Mouse (Mus musculus) C2C12 (cell line): Measurements from ENCODE around the gene Raly. TPM values are rescaled to one million over a fixed set of nuclear protein-coding genes. Genes with fewer than 3 reads are reported as not detected.
"Not testable (repeated sequence)": the region's sequence is repeated elsewhere in the genome, so short reads cannot be mapped to it uniquely, and the experiment has no call there.

ENCODE experiments used
- H3K27me3 ChIP-seq: one replicate; pipeline ENCODE4 v1.6.1; 2011; ENCODE audit not compliant: control insufficient read depth, insufficient read depth, insufficient read length
- H3K36me3 ChIP-seq: one replicate; pipeline ENCODE4 v1.6.1; 2011; ENCODE audit not compliant: control insufficient read depth, insufficient read depth
- H3K4me3 ChIP-seq: one replicate; pipeline ENCODE4 v1.5.1; 2011; ENCODE audit warnings: mild to moderate bottlenecking, control low read depth; ENCODE audit not compliant: poor library complexity, insufficient read depth, severe bottlenecking
- H3K79me2 ChIP-seq: one replicate; pipeline ENCODE4 v1.6.1; 2011; ENCODE audit not compliant: control insufficient read depth, insufficient read depth
- H3K79me3 ChIP-seq: one replicate; pipeline ENCODE4 v1.6.1; 2011; ENCODE audit warnings: low read depth, control low read depth
- H3ac ChIP-seq: one replicate; pipeline ENCODE3; 2011; ENCODE audit warnings: low read depth; ENCODE audit not compliant: control insufficient read depth, insufficient read length
- CEBPB ChIP-seq: IDR thresholded peaks from one replicate; pipeline ENCODE4 v1.6.1; 2011; ENCODE audit warnings: low read depth, mild to moderate bottlenecking, control low read depth, moderate library complexity
- CTCF ChIP-seq: IDR thresholded peaks from one replicate; pipeline ENCODE4 v1.5.1; 2011; ENCODE audit not compliant: control insufficient read depth, insufficient read depth, insufficient read length
- FOSL1 ChIP-seq: IDR thresholded peaks from one replicate; pipeline ENCODE4 v1.8.0; 2011; ENCODE audit warnings: mild to moderate bottlenecking, low read length; ENCODE audit not compliant: poor library complexity, insufficient read depth, severe bottlenecking
- MAX ChIP-seq: IDR thresholded peaks from one replicate; pipeline ENCODE4 v1.6.1; 2011; ENCODE audit warnings: mild to moderate bottlenecking, control low read depth
- MYOD1 ChIP-seq: IDR thresholded peaks from one replicate; pipeline ENCODE4 v1.6.1; 2011; ENCODE audit warnings: low read depth; ENCODE audit not compliant: control insufficient read depth, insufficient read length
- MYOG ChIP-seq: IDR thresholded peaks from one replicate; pipeline ENCODE4 v1.6.1; 2011; ENCODE audit not compliant: control insufficient read depth, insufficient read length; ENCODE audit errors: extremely low read depth
- USF1 ChIP-seq: IDR thresholded peaks from one replicate; pipeline ENCODE4 v1.6.1; 2011; ENCODE audit warnings: low read depth, mild to moderate bottlenecking, control low read depth, moderate library complexity
- polyA plus RNA-seq: library from polyadenylated mRNA; unstranded; fragments of >200 nt; fragmentation: generic; extraction: Trizol; gene quantifications from one replicate; pipeline ENCODE4 v1.2.1, GENCODE M21; 2012; ENCODE audit warnings: missing spikeins

Raly gene
- polyA plus RNA-seq, 1 experiment, result 358 TPM

GRCm38 (mm10) chr2:154893045-154893385, 102.1 kb downstream of the Raly start:
- Histone ChIP-seq H3K79me3 (peaks cover 45% of the 10 kb centered on the region), H3K4me3 (no peak overlapping the region), H3ac (peak overlapping the region; percentile 46), H3K79me2 (peaks cover 47% of the 10 kb centered on the region), H3K27me3 (no peaks in the 10 kb centered on the region), H3K36me3 (peaks cover 26% of the 10 kb centered on the region)
- TF ChIP-seq CEBPB, result no peak
- TF ChIP-seq MYOG, result no peak
- TF ChIP-seq MYOD1, result no peak
- TF ChIP-seq FOSL1, result no peak
- TF ChIP-seq CTCF, result no peak
- TF ChIP-seq MAX, result no peak
- no peak for TF ChIP-seq USF1

GRCm38 (mm10) chr2:154893548-154893947, 102.7 kb downstream of the Raly start:
- H3K79me2 ChIP-seq, result peaks cover 42% of the 10 kb centered on the region
- no peak overlapping the region for H3K4me3 ChIP-seq
- TF ChIP-seq CEBPB (no peak), MAX (no peak), USF1 (no peak), MYOD1 (no peak), FOSL1 (no peak)
- peaks cover 40% of the 10 kb centered on the region for H3K79me3 ChIP-seq
- no peak overlapping the region for H3ac ChIP-seq
- no peaks in the 10 kb centered on the region for H3K27me3 ChIP-seq
- peaks cover 21% of the 10 kb centered on the region for H3K36me3 ChIP-seq

- H3K79me3 ChIP-seq, H3K79me2 ChIP-seq, H3K27me3 ChIP-seq, H3ac ChIP-seq, H3K36me3 ChIP-seq, H3K4me3 ChIP-seq: not testable (repeated sequence)
Observed at GRCm38 (mm10) chr2:154899004-154899403, 108.1 kb downstream of the Raly start.

- not testable (repeated sequence) for H3ac ChIP-seq, H3K4me3 ChIP-seq, H3K36me3 ChIP-seq, H3K79me2 ChIP-seq, H3K27me3 ChIP-seq, H3K79me3 ChIP-seq
Observed at GRCm38 (mm10) chr2:154899412-154899811, 108.5 kb downstream of the Raly start.

GRCm38 (mm10) chr2:154902111-154902510, 111.2 kb downstream of the Raly start:
- no peak overlapping the region for H3ac ChIP-seq
- H3K36me3 ChIP-seq, result no peaks in the 10 kb centered on the region
- no peaks in the 10 kb centered on the region for H3K79me3 ChIP-seq
- no peaks in the 10 kb centered on the region for H3K27me3 ChIP-seq
- H3K4me3 ChIP-seq, result no peak overlapping the region
- no peaks in the 10 kb centered on the region for H3K79me2 ChIP-seq
- TF ChIP-seq CEBPB (peak; percentile 93), USF1 (no peak)

GRCm38 (mm10) chr2:154905796-154906195, 114.9 kb downstream of the Raly start:
- Histone ChIP-seq H3K79me2 (no peaks in the 10 kb centered on the region), H3K4me3 (no peak overlapping the region), H3ac (no peak overlapping the region), H3K27me3 (no peaks in the 10 kb centered on the region), H3K36me3 (no peaks in the 10 kb centered on the region), H3K79me3 (no peaks in the 10 kb centered on the region)
- TF ChIP-seq FOSL1 (no peak), MYOG (no peak), MAX (no peak), MYOD1 (no peak), CEBPB (no peak), USF1 (no peak), CTCF (no peak)

- H3K4me3 ChIP-seq, H3K36me3 ChIP-seq, H3K79me3 ChIP-seq, H3K79me2 ChIP-seq, H3ac ChIP-seq, H3K27me3 ChIP-seq: not testable (repeated sequence)
Observed at GRCm38 (mm10) chr2:154908223-154908622, 117.3 kb downstream of the Raly start.
